Mouse (Mus musculus) G1E (cell line): ENCODE data around the gene Cdk6.

Experiments
- CTCF ChIP-seq: IDR thresholded peaks from 2 replicates; pipeline ENCODE4 v1.5.1; 2012; ENCODE audit warnings: low read depth, low read length, inconsistent platforms, mixed read lengths
- GATA1 ChIP-seq: IDR thresholded peaks from 2 replicates; pipeline ENCODE4 v1.6.1; 2012; ENCODE audit warnings: borderline replicate concordance, low read length, inconsistent platforms, mixed read lengths
- TAL1 ChIP-seq: conservative IDR thresholded peaks from 2 replicates; pipeline ENCODE4 v1.6.1; 2012; ENCODE audit warnings: low read depth, low read length, inconsistent platforms, mixed read lengths

- TF ChIP-seq CTCF (no peak), TAL1 (no peak), GATA1 (no peak)
Observed at GRCm38 (mm10) chr5:3509503-3509902, 168.2 kb downstream of the Cdk6 start.
